Mouse (Mus musculus): ENCODE results near the gene Vopp1.

Gene Vopp1

GRCm38 (mm10) chr6:57701686-57702085, 123.3 kb downstream of the Vopp1 start:
- DNase-seq, result peak; percentile 54

- no peak for DNase-seq
Measured at GRCm38 (mm10) chr6:57693116-57693515, 131.8 kb downstream of the Vopp1 start.

- peak; percentile 90 for DNase-seq
Measured at GRCm38 (mm10) chr6:57691467-57692261, 133.3 kb downstream of the Vopp1 start, which contains the start of gene Pyurf. Gene Pyurf, minus strand, starts transcription at chr6:57692078.

- DNase-seq, result no peak
Measured at GRCm38 (mm10) chr6:57684156-57684555, 140.8 kb downstream of the Vopp1 start.
